Comparison of ENCODE assay signal across 30 mouse cellular contexts in genomic region chr16:65234404-65234803, GRCm38 (mm10).
"Had no signal": no experiment of that assay in that cellular context is flagged by ENCODE, and none has a peak within 500 bp of the region (broad histone marks: within the 10 kb centered on the region; RNA-seq: fewer than 3 reads in every experiment).

No protein-coding gene starts in this region.

- H3K4me2 ChIP-seq: limb, embryonic 12.5 days; limb, embryonic 13.5 days; limb, embryonic 15.5 days; liver, embryonic 11.5 days; liver, embryonic 12.5 days; liver, embryonic 13.5 days; liver, embryonic 15.5 days; lung, embryonic 14.5 days; lung, embryonic 15.5 days; midbrain, embryonic 13.5 days; midbrain, embryonic 15.5 days; neural tube, embryonic 12.5 days had no signal

- DNase-seq: left cerebral cortex, postnatal 4 days; liver; liver, embryonic 13.5 days; liver, postnatal 0 days; lung, adult 18-20 months; lung, adult 2 months; lung, embryonic 14.5 days; lung, postnatal 10 days; lung, postnatal 14 days; lung, postnatal 36 days; lung, postnatal 4 days had no signal

- H3K9ac ChIP-seq: limb, embryonic 12.5 days; limb, embryonic 13.5 days; limb, embryonic 15.5 days; liver, embryonic 12.5 days; liver, embryonic 13.5 days; liver, embryonic 14.5 days; liver, embryonic 15.5 days; liver, postnatal 0 days; lung, embryonic 14.5 days; lung, embryonic 15.5 days; midbrain, embryonic 13.5 days; midbrain, embryonic 15.5 days; neural tube, embryonic 12.5 days had no signal

- H3K27me3 ChIP-seq: limb, embryonic 12.5 days; limb, embryonic 13.5 days; limb, embryonic 15.5 days; liver, embryonic 12.5 days; liver, embryonic 13.5 days; liver, embryonic 15.5 days; lung, embryonic 15.5 days; megakaryocyte, embryonic 14.5 days; midbrain, embryonic 13.5 days; midbrain, embryonic 15.5 days; neural tube, embryonic 12.5 days had no signal

- H3K27ac ChIP-seq: left cerebral cortex, adult 2 months; limb, embryonic 10.5 days; limb, embryonic 12.5 days; limb, embryonic 13.5 days; limb, embryonic 15.5 days; liver, embryonic 12.5 days; liver, embryonic 13.5 days; liver, embryonic 14.5 days; liver, embryonic 15.5 days; lung, embryonic 15.5 days; macrophage; midbrain, embryonic 10.5 days; midbrain, embryonic 13.5 days; midbrain, embryonic 15.5 days; neural tube, embryonic 12.5 days had no signal

- H3K36me3 ChIP-seq: limb, embryonic 10.5 days; limb, embryonic 12.5 days; limb, embryonic 13.5 days; limb, embryonic 15.5 days; liver, embryonic 12.5 days; liver, embryonic 13.5 days; liver, embryonic 15.5 days; lung, embryonic 15.5 days; midbrain, embryonic 10.5 days; midbrain, embryonic 13.5 days; midbrain, embryonic 15.5 days; neural tube, embryonic 12.5 days had no signal

- ATAC-seq: liver, embryonic 12.5 days; liver, postnatal 0 days; lung, postnatal 0 days; midbrain, embryonic 15.5 days; midbrain, embryonic 16.5 days had no signal

- H3K9me3 ChIP-seq: limb, embryonic 10.5 days; limb, embryonic 13.5 days; limb, embryonic 15.5 days; liver, embryonic 12.5 days; liver, embryonic 13.5 days; liver, embryonic 15.5 days; lung, embryonic 15.5 days; midbrain, embryonic 10.5 days; midbrain, embryonic 13.5 days; midbrain, embryonic 15.5 days; neural tube, embryonic 12.5 days had no signal

- H3K4me3 ChIP-seq: left cerebral cortex, adult 2 months; limb, embryonic 10.5 days; limb, embryonic 12.5 days; limb, embryonic 13.5 days; limb, embryonic 15.5 days; liver, embryonic 12.5 days; liver, embryonic 13.5 days; liver, embryonic 15.5 days; lung, embryonic 15.5 days; megakaryocyte, embryonic 14.5 days; midbrain, embryonic 10.5 days; midbrain, embryonic 13.5 days; midbrain, embryonic 15.5 days; myocyte; neural tube, embryonic 12.5 days had no signal

- H3K4me1 ChIP-seq: limb, embryonic 10.5 days; limb, embryonic 12.5 days; limb, embryonic 13.5 days; limb, embryonic 15.5 days; liver, embryonic 12.5 days; liver, embryonic 13.5 days; liver, embryonic 15.5 days; lung, embryonic 15.5 days; megakaryocyte, embryonic 14.5 days; midbrain, embryonic 10.5 days; midbrain, embryonic 13.5 days; midbrain, embryonic 15.5 days; neural tube, embryonic 12.5 days had no signal
